Mouse (Mus musculus) adrenal gland, adult 18-20 months (tissue): Measurements from ENCODE around the gene Fcrlb. TPM values are rescaled to one million over a fixed set of nuclear protein-coding genes. Genes with fewer than 3 reads are reported as not detected.

Source experiments
- DNase-seq, 2 experiments: peaks; one replicate each; pipeline ENCODE4 v3.0.0; 2021 to 2022; ENCODE audit warnings: low spot score in 2 of 2
- total RNA-seq, 2 experiments: library from RNA; stranded (reverse); gene quantifications; 1 replicate in 1 of 2; 2 replicates in 1 of 2; pipeline ENCODE4 v1.2.3; 2021

The Fcrlb gene
- total RNA-seq, 2 experiments from 2014 or later, result not detected

DNA sequence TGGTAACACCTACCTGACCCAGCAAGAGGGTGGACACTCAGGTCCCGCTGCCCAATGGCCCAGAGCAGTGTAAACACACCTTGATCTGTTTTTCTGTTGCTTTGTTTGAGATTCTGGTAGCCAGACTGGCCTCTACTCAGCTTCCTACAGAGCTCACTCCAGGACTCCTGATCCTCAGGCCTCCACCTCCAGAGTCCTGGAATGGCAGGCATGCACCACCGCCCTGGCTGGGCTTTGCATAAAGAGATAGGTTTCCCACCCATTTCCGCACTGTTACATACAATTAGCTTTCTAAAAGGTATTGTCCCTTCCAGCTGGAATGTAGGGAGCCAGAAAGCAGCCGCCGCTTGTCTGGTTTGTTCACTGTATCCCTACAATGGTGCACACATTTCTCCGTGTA lies 41.3 kb downstream of the Fcrlb start:
- no peak for DNase-seq

- no peak for DNase-seq
Measured at GRCm38 (mm10) chr1:170868905-170869283, 43.8 kb downstream of the Fcrlb start.

- DNase-seq, result peak; percentile 52 to 64
Measured at GRCm38 (mm10) chr1:170868107-170868904, 44.4 kb downstream of the Fcrlb start.

GRCm38 (mm10) chr1:170867691-170868105 lies 45.0 kb downstream of the Fcrlb start, which contains the start of gene Atf6:
Atf6 (minus strand) TSS chr1:170867771.
- DNase-seq, result peak; percentile 95 to 98

DNA sequence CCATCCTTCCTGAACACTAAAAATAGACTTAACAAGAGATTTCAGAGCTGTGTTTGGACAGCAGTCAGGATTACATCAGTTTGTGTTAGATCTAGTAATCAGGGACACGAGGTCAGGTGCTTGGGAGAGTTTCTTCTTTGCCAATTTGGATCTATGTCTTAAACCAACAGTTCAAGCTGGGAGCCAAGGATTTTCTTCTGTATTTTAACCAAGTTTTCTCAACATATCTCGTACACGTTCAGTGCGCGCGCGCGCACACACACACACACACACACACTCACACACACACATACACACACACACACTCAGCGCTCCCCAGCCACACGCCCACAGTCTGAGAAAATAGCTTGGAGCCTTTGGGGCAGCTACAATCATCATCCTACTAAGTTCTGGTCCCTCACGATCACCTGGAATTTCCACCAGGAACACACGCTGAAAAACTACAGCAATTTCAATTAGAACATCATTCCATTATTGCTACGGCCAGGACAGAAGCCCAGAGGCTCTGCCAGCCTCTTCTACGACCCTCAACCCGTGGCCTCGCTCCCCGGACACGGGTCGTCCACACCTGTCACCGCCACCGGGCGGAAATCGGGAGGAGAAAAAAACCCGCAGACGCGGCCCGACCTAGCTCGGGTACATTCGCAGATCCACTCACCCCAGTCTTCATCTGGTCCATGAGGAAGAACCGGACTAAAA lies 45.6 kb downstream of the Fcrlb start:
- peak in 1 of 2 experiments; percentile 15 for DNase-seq

DNA sequence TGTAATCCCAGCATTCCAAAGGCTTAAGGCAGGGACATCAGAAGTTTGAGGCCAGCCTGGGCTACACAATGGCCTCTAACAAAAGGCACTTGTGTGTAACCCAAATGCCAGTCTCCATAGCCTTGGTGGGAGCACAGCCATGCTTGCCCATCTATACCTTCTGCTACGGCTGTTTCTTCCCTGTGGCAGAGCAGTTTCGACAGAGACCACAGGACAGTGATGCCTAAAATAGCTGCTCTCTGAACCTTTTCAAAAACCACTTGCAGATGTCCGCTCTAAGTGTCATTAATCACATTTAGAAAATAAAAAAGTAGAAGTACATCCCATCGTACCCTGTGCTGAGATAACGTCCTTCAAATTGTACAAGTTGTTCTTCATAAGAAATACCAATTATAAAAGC lies 47.3 kb downstream of the Fcrlb start:
- no peak for DNase-seq

GRCm38 (mm10) chr1:170864754-170865153 lies 48.0 kb downstream of the Fcrlb start:
- no peak for DNase-seq

- no peak for DNase-seq
Measured at GRCm38 (mm10) chr1:170864234-170864633, 48.5 kb downstream of the Fcrlb start.

GRCm38 (mm10) chr1:170863033-170863432 lies 49.7 kb downstream of the Fcrlb start:
- DNase-seq, result no peak

DNA sequence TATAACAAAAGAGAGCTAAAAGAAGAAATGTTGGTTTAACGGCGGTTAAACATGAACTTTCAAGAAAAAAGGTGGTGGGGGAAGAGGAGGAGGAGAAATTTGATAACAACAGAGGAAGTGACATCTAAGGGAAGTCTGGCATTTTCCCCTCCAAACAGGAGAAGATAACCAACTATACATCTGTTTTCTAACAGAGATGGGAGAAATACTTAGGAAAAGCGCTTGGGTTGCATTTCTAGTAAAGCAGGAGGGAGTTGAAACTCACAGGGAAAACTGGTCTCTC lies 50.4 kb downstream of the Fcrlb start:
- no peak for DNase-seq

DNA sequence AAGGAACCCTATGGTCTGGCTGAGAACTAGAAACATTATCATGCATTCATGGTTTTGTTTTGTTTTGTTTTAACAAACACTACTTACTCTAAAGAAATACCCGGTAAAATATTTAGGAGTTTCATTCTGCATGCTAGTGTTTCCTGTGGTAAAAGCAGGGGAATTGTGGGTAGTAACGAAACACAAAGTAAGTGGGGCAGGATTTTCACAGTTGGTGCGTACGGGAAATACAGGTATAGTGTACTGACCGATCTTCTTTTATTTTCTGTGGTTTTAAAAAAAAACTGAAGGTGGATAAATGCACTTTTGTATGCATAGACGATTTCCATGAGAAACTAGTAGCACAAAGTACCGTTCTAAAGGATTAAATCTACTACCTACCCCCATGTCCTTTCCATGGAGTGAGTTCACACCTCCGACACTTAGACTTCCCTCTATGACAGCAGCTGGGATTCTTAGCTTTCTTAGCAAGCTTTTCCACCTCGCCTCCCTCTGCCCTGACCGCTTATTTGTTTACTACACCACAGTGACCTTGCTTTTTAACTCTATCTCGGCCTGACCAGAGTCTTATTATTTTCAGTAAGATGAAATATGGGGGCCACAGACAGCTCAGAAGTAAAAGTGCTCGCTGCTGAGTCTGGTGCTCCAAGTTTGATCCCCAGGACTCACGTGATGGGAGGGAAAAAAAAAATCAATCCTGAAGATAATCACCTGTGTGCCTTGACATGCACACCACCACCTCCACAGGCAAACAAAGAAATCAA lies 50.9 kb downstream of the Fcrlb start:
- no peak for DNase-seq

- DNase-seq, result no peak
Measured at GRCm38 (mm10) chr1:170858872-170859271, 53.9 kb downstream of the Fcrlb start.

DNA sequence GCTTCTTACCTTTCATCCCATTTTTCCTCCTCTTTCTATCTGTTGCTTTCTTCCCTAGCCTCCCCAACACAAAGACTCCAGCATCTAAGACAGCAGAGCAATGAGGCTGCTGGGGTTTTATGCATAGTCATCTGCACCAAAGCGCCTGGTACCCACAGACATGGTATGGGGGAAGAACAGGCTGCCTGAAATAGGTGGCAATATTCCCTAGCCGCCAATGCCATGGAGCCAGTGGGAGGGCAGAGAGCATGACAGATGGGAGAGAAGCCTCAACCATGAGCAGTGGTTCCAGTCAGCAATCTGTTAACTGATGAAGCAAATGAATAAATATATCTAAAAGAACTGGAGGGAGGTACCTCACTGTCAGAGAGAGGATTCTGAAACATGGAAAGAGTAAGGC lies 55.4 kb downstream of the Fcrlb start:
- no peak for DNase-seq

Other genes starting within 250 kb of the Fcrlb start
- gene Atf6, start 45.2 kb downstream of the Fcrlb start, total RNA-seq, result 10 to 100 TPM; 34.8 to 36.9 TPM
- gene Gm26620, start 27.9 kb downstream of the Fcrlb start, total RNA-seq, result under 1 TPM; 0.51 to 0.53 TPM
- 10 to 100 TPM; 13.5 to 18.2 TPM for gene Dusp12, start 27.4 kb downstream of the Fcrlb start, total RNA-seq
- under 1 TPM in 1 of 2 experiments, not detected in 1; 0.54 TPM for gene Fcrla, start 14.6 kb upstream of the Fcrlb start, total RNA-seq
- 10 to 100 TPM in 1 of 2 experiments, 1 to 10 TPM in 1; 7.0 to 15.6 TPM for gene Fcgr2b, start 63.6 kb upstream of the Fcrlb start, total RNA-seq
- 10 to 100 TPM in 1 of 2 experiments, 1 to 10 TPM in 1; 5.8 to 13.0 TPM for gene Fcgr4, start 106.0 kb upstream of the Fcrlb start, total RNA-seq
- 10 to 100 TPM; 17.7 to 32.8 TPM for gene Fcgr3, start 152.0 kb upstream of the Fcrlb start, total RNA-seq
- 1 to 10 TPM; 3.0 to 4.2 TPM for gene Cfap126, start 201.0 kb upstream of the Fcrlb start, total RNA-seq
- 100 to 1,000 TPM; 450 to 629 TPM for gene Sdhc, start 237.7 kb upstream of the Fcrlb start, total RNA-seq
- 1 to 10 TPM in 1 of 2 experiments, under 1 TPM in 1; 0.73 to 1.2 TPM for gene Mpz, start 237.8 kb upstream of the Fcrlb start, total RNA-seq